Mouse (Mus musculus): ENCODE measurements around the gene Zfp971. TPM values are rescaled to one million over a fixed set of nuclear protein-coding genes. Genes with fewer than 3 reads are reported as not detected.
"Not testable (repeated sequence)": the region's sequence is repeated elsewhere in the genome, so short reads cannot be mapped to it uniquely, and the experiment has no call there.

Gene Zfp971
- total RNA-seq (2015; ENCODE audit: low replicate concordance) = 29.8 and 30.6 TPM in 2 replicates
- 3.6 and 4.5 TPM in 2 replicates for total RNA-seq (2017; ENCODE audit: low replicate concordance)

GRCm38 (mm10) chr2:178023011-178023611 lies at the start of gene Zfp971:
Gene Zfp971 (plus strand): TSS chr2:178023284.
- ATAC-seq (replicated peaks; ENCODE audit: low FRiP score, poor library complexity, severe bottlenecking) = not testable (repeated sequence)

GRCm38 (mm10) chr2:177974814-177975213 lies 48.3 kb upstream of the Zfp971 start:
- not testable (repeated sequence) for ATAC-seq (replicated peaks; ENCODE audit: low FRiP score, poor library complexity, severe bottlenecking)

DNA sequence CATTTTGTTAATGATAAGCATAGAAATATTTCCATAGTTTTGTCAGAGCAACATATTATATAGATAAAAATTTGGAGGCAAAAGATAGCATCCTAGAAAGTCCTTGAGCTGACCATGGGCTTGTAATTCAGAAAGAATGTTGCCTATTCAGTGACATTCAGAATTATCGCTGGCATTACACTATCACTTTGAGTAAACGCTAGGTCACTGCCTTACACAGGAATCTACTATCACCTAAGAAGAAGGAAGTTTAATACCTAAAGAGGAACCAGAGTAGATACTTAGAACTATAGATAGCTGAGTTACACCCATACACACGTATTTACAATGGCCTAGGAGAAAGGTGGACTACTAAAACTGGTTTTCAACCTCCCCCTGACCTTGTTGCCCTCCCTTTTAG lies 3.6 kb upstream of the Zfp971 start:
- not testable (repeated sequence) for ATAC-seq (replicated peaks; ENCODE audit: low FRiP score, poor library complexity, severe bottlenecking)

- ATAC-seq (replicated peaks; ENCODE audit: low FRiP score, poor library complexity, severe bottlenecking) = not testable (repeated sequence)
These were observed 2.3 kb upstream of the Zfp971 start for GRCm38 (mm10) chr2:178020773-178021172.

GRCm38 (mm10) chr2:178023861-178024260 lies 777 bp downstream of the Zfp971 start:
- not testable (repeated sequence) for ATAC-seq (replicated peaks; ENCODE audit: low FRiP score, poor library complexity, severe bottlenecking)

GRCm38 (mm10) chr2:178027601-178028000 lies 4.5 kb downstream of the Zfp971 start:
- not testable (repeated sequence) for ATAC-seq (replicated peaks; ENCODE audit: low FRiP score, poor library complexity, severe bottlenecking)

DNA sequence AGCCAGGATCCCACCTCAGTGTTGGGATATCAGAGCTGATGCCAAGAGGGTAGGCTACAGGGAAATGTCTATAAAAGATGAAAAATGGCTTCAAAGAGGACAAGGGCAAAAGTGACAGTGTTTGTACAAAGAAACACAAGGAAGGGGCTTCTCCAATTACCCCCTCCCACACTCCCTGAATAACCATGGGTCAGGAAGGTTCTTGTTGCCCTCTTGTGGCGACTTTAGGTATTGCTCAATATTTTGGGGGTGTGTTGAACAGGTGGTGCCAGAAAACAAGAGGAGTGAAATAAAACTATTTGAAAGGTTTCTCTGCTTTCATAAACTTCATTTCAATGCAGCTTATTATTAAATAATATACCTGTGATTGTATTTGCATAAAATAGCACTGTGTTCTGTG lies 35.1 kb downstream of the Zfp971 start:
- no peak for ATAC-seq (replicated peaks; ENCODE audit: low FRiP score, poor library complexity, severe bottlenecking)

- ATAC-seq (replicated peaks; ENCODE audit: low FRiP score, poor library complexity, severe bottlenecking) = not testable (repeated sequence)
These were observed 55.2 kb downstream of the Zfp971 start, which contains the start of gene Zfp931 for GRCm38 (mm10) chr2:178078166-178078717. Gene Zfp931 (minus strand): TSS chr2:178078476.

Other genes with a start within 250 kb of the Zfp971 start
- gene Gm14325, start 182.9 kb upstream of the Zfp971 start, total RNA-seq (2015; ENCODE audit: low replicate concordance) = not detected in 2 replicates
- gene Gm14325, start 182.9 kb upstream of the Zfp971 start, total RNA-seq (2017; ENCODE audit: low replicate concordance) = 0.39 TPM in 1 of 2 replicates, not detected in the other
- not detected in 2 replicates for gene Gm14327, start 126.2 kb upstream of the Zfp971 start, total RNA-seq (2015; ENCODE audit: low replicate concordance)
- gene Gm14327, start 126.2 kb upstream of the Zfp971 start, total RNA-seq (2017; ENCODE audit: low replicate concordance) = 1.0 TPM in 1 of 2 replicates, not detected in the other
- gene Zfp972, start 97.7 kb upstream of the Zfp971 start, total RNA-seq (2015; ENCODE audit: low replicate concordance) = not detected in 2 replicates
- not detected in 2 replicates for gene Zfp972, start 97.7 kb upstream of the Zfp971 start, total RNA-seq (2017; ENCODE audit: low replicate concordance)
- 4.7 TPM in 1 of 2 replicates, not detected in the other for gene Gm14326, start 66.0 kb upstream of the Zfp971 start, total RNA-seq (2015; ENCODE audit: low replicate concordance)
- 5.1 TPM in 1 of 2 replicates, not detected in the other for gene Gm14326, start 66.0 kb upstream of the Zfp971 start, total RNA-seq (2017; ENCODE audit: low replicate concordance)
- gene Zfp931, start 55.2 kb downstream of the Zfp971 start, total RNA-seq (2015; ENCODE audit: low replicate concordance) = 2.9 TPM in 1 of 2 replicates, not detected in the other
- 2.7 and 4.9 TPM in 2 replicates for gene Zfp931, start 55.2 kb downstream of the Zfp971 start, total RNA-seq (2017; ENCODE audit: low replicate concordance)
- not detected in 2 replicates for gene Phactr3, start 95.7 kb downstream of the Zfp971 start, total RNA-seq (2015; ENCODE audit: low replicate concordance)
- not detected in 2 replicates for gene Phactr3, start 95.7 kb downstream of the Zfp971 start, total RNA-seq (2017; ENCODE audit: low replicate concordance)

Measured in erythroid progenitor cell, adult 5-6 weeks (primary cell).